Mouse (Mus musculus) mouse trophoblast stem cell (cell line): ENCODE data around the gene Myo18a.

Source experiments
- in situ Hi-C, 2 experiments: fragments of 300-500 bp; cut with MseI, MboI; formaldehyde crosslinking; loops; 2 replicates in 1 of 2; 3 replicates in 1 of 2; pipeline ENCODE4 v1.15.1; 2025

Gene Myo18a

DNA sequence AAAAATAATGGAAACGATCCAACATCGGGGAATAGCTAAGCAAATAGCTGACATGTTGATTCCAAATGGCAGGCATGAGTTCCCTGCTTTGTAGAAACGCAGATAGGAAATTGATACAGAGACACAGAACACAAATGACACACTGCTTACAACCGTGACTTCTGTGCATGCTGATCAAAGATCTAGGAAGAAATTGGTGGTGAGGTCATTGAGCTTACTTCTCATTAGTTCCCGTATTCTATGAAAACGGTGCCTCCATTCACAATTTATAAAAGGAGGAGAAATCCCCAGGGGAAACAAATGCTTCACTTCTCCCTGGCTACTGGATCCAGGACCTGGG, 133.4 kb downstream of the Myo18a start:
- in situ Hi-C loops, result no loop called here

DNA sequence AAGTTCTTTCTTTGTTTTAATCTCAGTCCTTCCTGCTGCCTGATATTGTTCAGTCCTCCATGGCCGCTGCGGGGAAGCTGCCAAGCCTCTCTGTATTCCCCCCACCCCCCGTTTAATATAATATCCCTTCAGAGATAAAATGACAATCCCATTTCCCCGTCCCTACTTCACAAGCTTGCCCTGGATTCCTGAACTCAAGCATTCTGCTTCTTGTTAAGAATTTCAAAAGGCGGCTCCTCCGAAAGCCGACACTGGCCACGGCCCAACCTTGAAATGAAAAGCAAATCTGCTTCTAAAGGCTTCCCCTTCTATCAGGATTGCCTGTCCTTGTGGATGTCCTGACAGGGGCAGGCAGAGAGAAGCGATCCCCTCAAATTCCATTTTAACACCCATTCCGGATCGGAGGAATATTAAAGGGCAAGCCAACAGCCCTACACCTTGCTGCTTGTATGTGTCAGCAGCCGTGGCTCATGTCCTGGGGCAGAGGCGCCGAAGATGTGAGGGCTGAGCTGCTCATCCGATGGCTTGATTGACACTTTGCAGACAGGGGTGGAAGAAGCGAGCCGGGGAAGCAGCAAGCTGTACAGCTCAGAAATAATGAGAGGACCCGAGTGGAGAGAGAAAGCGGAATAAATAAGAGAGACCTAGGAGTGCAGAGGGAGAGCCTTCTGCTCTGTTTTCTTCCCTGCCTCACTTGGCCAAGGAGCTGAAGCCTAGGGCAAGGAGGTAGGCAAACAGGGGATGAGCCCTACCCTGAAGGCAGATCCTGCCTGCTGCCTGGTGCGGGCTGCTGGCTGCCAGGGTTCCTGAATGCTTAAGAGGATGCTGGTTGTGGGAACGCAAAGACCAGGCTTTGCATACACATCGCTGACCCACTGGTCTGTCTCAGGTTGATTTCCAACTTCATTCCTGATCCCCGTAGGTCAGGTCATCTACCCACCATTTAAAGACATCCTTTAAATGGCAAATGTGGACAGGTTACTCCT, 134.1 kb downstream of the Myo18a start:
- in situ Hi-C loops, result no loop called here

DNA sequence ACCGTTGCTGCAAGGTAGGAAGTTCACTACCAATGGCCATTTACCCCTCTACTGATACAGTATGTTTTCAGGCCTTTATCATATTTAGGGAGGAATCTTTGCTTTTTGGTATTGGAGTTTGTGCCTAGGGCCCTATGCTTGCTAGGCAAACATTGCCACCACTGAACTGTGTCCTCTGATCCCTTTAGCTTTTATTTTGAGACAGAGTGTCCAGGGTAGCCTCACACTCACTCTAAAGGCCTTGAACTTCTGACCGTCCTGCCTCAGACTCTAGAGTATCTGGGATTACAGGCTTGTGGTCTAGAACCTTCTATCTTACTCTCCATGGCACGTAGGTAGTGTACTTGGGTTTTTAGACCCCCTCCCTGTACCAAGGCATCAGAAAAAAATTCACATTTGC, 137.1 kb downstream of the Myo18a start:
- in situ Hi-C loops, result no loop called here

GRCm38 (mm10) chr11:77900696-77901095, 137.7 kb downstream of the Myo18a start:
- in situ Hi-C loops, result no loop called here

DNA sequence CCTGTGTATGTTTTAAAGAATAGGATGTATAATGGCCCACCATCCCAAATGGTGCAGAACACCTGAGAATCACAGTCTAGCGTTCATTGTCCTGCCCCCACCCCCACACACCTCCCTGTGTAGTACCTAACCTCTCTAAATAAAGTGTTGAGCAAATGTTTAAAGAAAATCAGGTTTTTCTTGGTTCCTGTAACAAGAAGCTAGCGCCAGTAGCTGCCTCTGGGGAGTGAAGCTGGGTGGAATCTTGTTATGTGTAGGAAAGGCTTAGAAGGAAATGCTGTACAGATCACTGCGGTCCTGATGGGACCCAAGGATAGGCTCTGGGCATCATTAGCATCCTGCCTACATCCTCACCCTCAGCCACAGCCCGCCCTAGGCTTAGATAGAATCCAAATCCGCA, 138.3 kb downstream of the Myo18a start:
- in situ Hi-C loops, result no loop called here

GRCm38 (mm10) chr11:77901775-77902355, 138.8 kb downstream of the Myo18a start:
- in situ Hi-C loops, result no loop called here

DNA sequence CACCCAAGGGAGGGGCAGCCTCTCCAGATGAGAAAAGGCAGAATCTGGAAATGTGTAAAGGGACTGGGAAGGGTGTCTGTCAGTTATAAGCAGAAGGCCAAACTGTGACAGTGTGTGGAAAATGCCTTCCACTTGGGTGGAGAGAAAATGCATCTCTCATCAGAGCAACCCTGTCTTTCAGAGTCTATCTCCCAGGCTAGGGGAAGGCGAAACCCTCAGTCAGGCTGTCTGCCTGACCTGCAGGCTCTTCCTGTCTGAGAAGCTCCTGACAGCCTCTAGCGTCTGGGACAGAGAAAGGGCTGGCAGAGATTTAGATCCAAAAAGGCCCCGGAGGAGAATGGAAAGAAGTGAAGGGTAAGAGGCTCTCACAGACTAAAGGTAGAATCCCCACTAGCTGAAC, 140.7 kb downstream of the Myo18a start:
- in situ Hi-C loops, result no loop called here

- in situ Hi-C loops, result no loop called here
Measured at GRCm38 (mm10) chr11:77904707-77905106, 141.7 kb downstream of the Myo18a start.

- in situ Hi-C loops, result no loop called here
Measured at GRCm38 (mm10) chr11:77906097-77906687, 143.1 kb downstream of the Myo18a start.

- in situ Hi-C loops, result no loop called here
Measured at GRCm38 (mm10) chr11:77906747-77907174, 143.7 kb downstream of the Myo18a start.

DNA sequence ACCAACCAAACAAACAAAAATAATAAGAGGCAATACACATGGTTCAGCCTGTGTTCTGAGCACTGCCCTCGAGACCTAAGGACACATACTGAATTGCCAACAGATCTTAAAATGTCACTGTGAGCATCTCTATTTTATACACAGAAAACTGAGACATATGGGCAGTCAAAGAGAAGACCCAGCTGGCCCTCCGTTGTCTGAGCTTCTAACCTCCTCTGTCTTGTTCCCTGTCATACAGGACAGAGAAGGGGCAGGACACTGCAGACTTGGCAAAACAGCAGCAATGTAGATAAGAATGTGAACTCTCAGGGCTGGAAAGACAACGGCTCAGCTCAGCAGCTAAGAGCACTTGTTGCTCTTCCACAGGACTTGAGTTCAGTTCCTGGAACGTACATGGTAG, 145.4 kb downstream of the Myo18a start:
- in situ Hi-C loops, result no loop called here

DNA sequence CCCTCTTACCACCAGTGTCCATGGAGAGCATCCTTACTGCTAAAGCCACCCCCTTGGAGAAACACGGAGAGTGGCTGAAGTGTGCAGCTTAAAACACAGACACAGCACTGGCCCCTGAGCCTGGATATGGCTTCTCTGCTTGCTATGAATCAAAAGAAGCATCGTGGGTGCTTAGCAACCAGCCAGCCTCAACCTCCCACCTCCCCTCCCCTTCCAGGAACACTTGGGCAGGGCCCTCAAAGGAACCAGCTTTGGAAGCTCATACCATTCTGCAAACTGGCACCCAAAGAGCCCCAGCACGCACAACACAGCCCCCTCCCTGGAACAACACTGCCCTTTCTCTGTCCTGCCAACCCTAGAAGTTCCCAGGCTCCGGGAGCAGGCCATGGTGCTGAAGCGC, 146.3 kb downstream of the Myo18a start:
- in situ Hi-C loops, result no loop called here

DNA sequence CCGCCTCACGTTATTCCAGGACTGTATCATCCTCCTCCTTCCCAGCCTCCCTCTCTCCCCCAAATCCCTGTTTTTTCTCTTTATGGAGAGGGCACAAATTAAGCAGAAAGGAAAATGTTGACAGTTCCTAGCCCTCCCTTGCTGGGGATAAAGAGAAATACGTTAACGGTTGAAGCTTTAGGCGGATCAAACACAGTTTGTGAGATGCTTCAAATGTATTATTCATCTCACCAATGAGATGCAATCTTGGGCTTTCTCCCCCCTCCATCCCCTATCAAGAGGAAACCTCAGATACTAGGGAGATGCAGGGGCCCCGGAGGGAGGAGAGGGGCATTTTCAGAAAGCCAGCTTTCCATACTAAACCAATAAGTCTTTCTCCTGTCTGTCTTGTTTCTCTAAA, 146.7 kb downstream of the Myo18a start:
- in situ Hi-C loops, result no loop called here

GRCm38 (mm10) chr11:77913505-77913904, 150.5 kb downstream of the Myo18a start:
- in situ Hi-C loops, result no loop called here

DNA sequence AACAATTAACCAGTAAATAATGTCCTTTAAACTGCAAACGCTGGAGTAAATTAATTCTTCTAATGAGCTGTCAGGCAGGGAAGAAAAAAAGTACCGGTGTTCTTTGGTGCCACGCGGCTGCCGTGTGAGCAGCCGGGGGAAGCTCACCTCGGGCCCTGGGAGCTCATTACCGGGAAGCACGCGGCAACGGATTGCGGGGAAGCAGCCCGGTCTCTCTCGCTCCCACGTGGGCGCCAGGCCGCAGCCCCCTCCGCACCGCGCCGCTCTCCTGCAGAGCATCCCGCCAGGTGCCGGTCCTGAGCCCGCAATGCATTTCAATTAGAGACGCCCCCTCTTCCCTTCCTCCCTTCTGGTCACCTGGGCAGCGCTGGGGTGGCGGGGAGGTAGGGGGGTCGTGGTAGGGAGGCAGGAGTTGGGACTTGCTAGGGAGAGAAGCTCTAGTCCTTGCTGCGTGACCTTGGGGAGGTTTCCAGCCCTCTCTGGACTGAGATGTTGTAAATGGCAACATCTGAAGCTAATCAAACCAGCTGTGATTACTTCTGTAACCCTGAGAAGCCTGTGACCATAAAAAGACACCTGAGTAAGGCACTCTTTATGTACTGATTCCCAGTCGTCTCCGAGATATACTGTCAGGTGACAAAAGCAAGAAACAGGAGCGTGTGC, 151.7 kb downstream of the Myo18a start:
- in situ Hi-C loops, result no loop called here
